Mouse (Mus musculus) testis, adult 2 months (tissue): Measurements from ENCODE around the gene Wasf2.

Source experiments
- CTCF ChIP-seq: fragments of 200-500 bp; IDR thresholded peaks from 2 replicates; pipeline ENCODE4 v1.5.1; 2012; ENCODE audit warnings: low read depth, mild to moderate bottlenecking, inconsistent platforms, low read length, moderate library complexity; ENCODE audit not compliant: control insufficient read depth, insufficient read depth, insufficient replicate concordance
- POLR2A ChIP-seq: fragments of 200-500 bp; IDR thresholded peaks from 2 replicates; pipeline ENCODE4 v1.6.1; 2012; ENCODE audit warnings: low read depth, mild to moderate bottlenecking, inconsistent platforms, low read length, moderate library complexity; ENCODE audit not compliant: control insufficient read depth

- TF ChIP-seq POLR2A (no peak), CTCF (no peak)
Measured at GRCm38 (mm10) chr4:133080862-133081261, 49.4 kb upstream of the Wasf2 start.
